Mouse (Mus musculus) myocyte (in vitro differentiated cells): ENCODE measurements around the gene Pcx. TPM values are rescaled to one million over a fixed set of nuclear protein-coding genes. Genes with fewer than 3 reads are reported as not detected.
A peak's percentile ranks its signal among the peaks of the same experiment; 100 is the strongest.

Experiments used
- H3K27me3 ChIP-seq: one replicate; pipeline ENCODE4 v1.6.1; 2011; ENCODE audit not compliant: control insufficient read depth, insufficient read depth, insufficient read length
- H3K36me3 ChIP-seq: one replicate; pipeline ENCODE4 v1.6.1; 2011; ENCODE audit not compliant: control insufficient read depth, insufficient read depth
- H3K4me2 ChIP-seq: one replicate; pipeline ENCODE4 v1.6.1; 2011; ENCODE audit warnings: low read depth, control low read depth
- H3K4me3 ChIP-seq: one replicate; pipeline ENCODE4 v1.5.1; 2011; ENCODE audit warnings: mild to moderate bottlenecking, control low read depth, moderate library complexity
- H3K79me2 ChIP-seq: one replicate; pipeline ENCODE4 v1.6.1; 2011; ENCODE audit not compliant: control insufficient read depth, insufficient read depth
- H3ac ChIP-seq: one replicate; pipeline ENCODE4 v1.6.1; 2011; ENCODE audit not compliant: control insufficient read depth, insufficient read length
- CEBPB ChIP-seq: IDR thresholded peaks from 2 replicates; pipeline ENCODE4 v1.6.1; 2011; ENCODE audit warnings: mild to moderate bottlenecking, moderate library complexity; ENCODE audit not compliant: poor library complexity, insufficient read depth, severe bottlenecking
- E2F4 ChIP-seq: IDR thresholded peaks from one replicate; pipeline ENCODE4 v1.6.1; 2011; ENCODE audit warnings: mild to moderate bottlenecking, control low read depth, moderate library complexity; ENCODE audit not compliant: insufficient read depth
- MAX ChIP-seq: IDR thresholded peaks from one replicate; pipeline ENCODE4 v1.6.1; 2011; ENCODE audit warnings: low read depth, mild to moderate bottlenecking, control low read depth
- MYOD1 ChIP-seq, 3 experiments: IDR thresholded peaks; one replicate each; pipeline ENCODE4 v1.6.1; 2011; ENCODE audit warnings: control low read depth in 2 of 3, low read depth in 2 of 3, mild to moderate bottlenecking in 2 of 3, moderate library complexity in 1 of 3; ENCODE audit not compliant: insufficient read length in 2 of 3, control insufficient read depth in 1 of 3
- MYOG ChIP-seq, 3 experiments: IDR thresholded peaks; one replicate each; pipeline ENCODE4 v1.6.1; 2011; ENCODE audit warnings: control low read depth in 2 of 3, low read depth in 2 of 3, mild to moderate bottlenecking in 2 of 3; ENCODE audit not compliant: insufficient read length in 2 of 3, control insufficient read depth in 1 of 3, insufficient read depth in 1 of 3
- POLR2A ChIP-seq: IDR thresholded peaks from one replicate; pipeline ENCODE4 v1.6.1; 2011; ENCODE audit warnings: low read depth, mild to moderate bottlenecking, control low read depth, moderate library complexity; ENCODE audit not compliant: insufficient read length
- POLR2AphosphoS2 ChIP-seq: IDR thresholded peaks from one replicate; pipeline ENCODE4 v1.6.1; 2011; ENCODE audit warnings: low read depth, control low read depth; ENCODE audit not compliant: insufficient read length
- REST ChIP-seq: IDR thresholded peaks from one replicate; pipeline ENCODE4 v1.6.1; 2011; ENCODE audit warnings: mild to moderate bottlenecking, control low read depth, moderate library complexity; ENCODE audit not compliant: insufficient read depth, insufficient read length
- SRF ChIP-seq: IDR thresholded peaks from one replicate; pipeline ENCODE4 v1.6.1; 2011; ENCODE audit warnings: low read depth; ENCODE audit not compliant: control insufficient read depth, insufficient read length
- TCF12 ChIP-seq: IDR thresholded peaks from one replicate; pipeline ENCODE4 v1.6.1; 2011; ENCODE audit warnings: mild to moderate bottlenecking, control low read depth; ENCODE audit not compliant: poor library complexity, insufficient read depth, severe bottlenecking
- TCF3 ChIP-seq: IDR thresholded peaks from one replicate; pipeline ENCODE4 v1.6.1; 2011; ENCODE audit warnings: low read depth, control low read depth; ENCODE audit not compliant: insufficient read length
- USF1 ChIP-seq: IDR thresholded peaks from one replicate; pipeline ENCODE4 v1.6.1; 2011; ENCODE audit warnings: low read depth, mild to moderate bottlenecking, control low read depth, moderate library complexity
- polyA plus RNA-seq: library from polyadenylated mRNA; unstranded; fragments of >200 nt; fragmentation: generic; extraction: Trizol; gene quantifications from one replicate; pipeline ENCODE4 v1.2.1, GENCODE M21; 2012; ENCODE audit warnings: missing spikeins

Pcx gene
- polyA plus RNA-seq, 1 experiment, result 16.3 TPM

DNA sequence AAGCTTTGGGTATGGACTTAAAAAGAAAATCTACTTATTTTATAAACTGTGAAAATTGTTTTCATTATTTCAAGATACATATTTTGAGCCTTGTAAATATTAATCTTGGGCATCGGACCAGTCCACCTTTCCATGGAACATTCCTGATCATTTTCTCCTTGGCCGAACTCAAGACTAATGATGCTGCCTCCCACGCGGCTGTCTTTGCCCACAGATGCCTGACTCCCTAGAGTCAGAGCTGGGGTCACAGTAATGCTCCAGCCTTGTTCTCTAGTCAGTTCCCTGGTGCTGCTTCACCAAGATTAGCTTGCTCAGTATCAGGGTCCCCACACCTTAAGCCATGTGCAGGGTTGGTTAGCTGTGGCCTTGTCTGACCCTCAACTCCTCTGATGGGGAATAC is 95.4 kb downstream of the Pcx start:
- TF ChIP-seq TCF3 (no peak), POLR2A (no peak), MYOD1 (IDR thresholded peaks at IDR 0.05; ENCODE audit: control insufficient read depth in 1 of 3, insufficient read length in 2 of 3, low read depth in 2 of 3) (no peak), TCF12 (no peak), MAX (no peak), REST (no peak), SRF (no peak), CEBPB (no peak), POLR2AphosphoS2 (no peak), MYOG (IDR thresholded peaks at IDR 0.05; ENCODE audit: control insufficient read depth in 1 of 3, insufficient read depth in 1 of 3, insufficient read length in 2 of 3, low read depth in 2 of 3) (no peak), E2F4 (no peak), USF1 (no peak)
- Histone ChIP-seq H3K4me3 (no peak overlapping the region), H3K36me3 (no peaks in the 10 kb centered on the region), H3K79me2 (no peaks in the 10 kb centered on the region), H3K27me3 (no peaks in the 10 kb centered on the region), H3ac (no peak overlapping the region), H3K4me2 (no peak overlapping the region)

DNA sequence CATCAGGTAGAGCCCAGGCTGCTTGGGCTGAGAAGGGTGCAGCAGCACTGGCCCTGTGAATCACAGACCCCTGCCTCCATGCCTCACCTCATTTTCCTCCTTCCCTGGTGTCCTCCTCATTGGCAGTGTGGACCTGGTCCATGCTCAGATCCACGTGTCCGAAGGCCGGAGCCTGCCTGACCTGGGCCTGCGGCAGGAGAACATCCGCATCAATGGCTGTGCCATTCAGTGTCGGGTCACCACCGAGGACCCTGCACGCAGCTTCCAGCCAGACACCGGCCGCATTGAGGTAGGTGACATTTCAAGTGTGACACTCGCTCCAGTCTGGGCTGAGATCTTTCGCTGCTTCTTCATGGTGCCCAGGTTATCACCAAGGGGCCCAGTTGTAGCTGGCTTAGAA is 97.1 kb downstream of the Pcx start:
- no peak for TF ChIP-seq MAX
- TF ChIP-seq POLR2AphosphoS2, result no peak
- no peak for TF ChIP-seq MYOG (IDR thresholded peaks at IDR 0.05; ENCODE audit: control insufficient read depth in 1 of 3, insufficient read depth in 1 of 3, insufficient read length in 2 of 3, low read depth in 2 of 3)
- TF ChIP-seq E2F4, result no peak
- H3K79me2 ChIP-seq, result no peaks in the 10 kb centered on the region
- no peaks in the 10 kb centered on the region for H3K27me3 ChIP-seq
- H3K36me3 ChIP-seq, result no peaks in the 10 kb centered on the region
- no peak overlapping the region for H3K4me3 ChIP-seq
- H3ac ChIP-seq, result no peak overlapping the region
- H3K4me2 ChIP-seq, result no peak overlapping the region

DNA sequence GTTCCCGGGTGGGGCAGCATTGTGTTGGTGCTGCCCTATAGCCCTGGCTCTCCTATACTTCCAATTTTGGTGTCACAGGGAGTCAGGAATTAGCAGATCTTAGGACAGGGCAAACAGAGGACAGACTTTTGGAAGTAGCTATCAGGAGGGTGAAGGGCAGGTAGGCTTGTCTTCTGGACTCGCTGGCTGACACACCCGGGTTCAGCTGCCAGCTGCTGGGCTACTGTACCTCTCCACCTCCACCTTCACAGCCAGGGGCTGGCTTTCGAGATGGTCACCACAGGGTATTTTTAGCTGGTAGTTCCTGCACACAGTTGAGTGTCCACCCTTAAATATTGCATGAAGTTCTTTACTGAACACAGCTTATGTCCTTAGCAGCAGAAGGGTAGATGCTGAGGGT is 98.2 kb downstream of the Pcx start:
- H3K4me3 ChIP-seq, result no peak overlapping the region
- H3K27me3 ChIP-seq, result no peaks in the 10 kb centered on the region
- H3ac ChIP-seq, result no peak overlapping the region
- H3K4me2 ChIP-seq, result no peak overlapping the region
- H3K79me2 ChIP-seq, result no peaks in the 10 kb centered on the region
- H3K36me3 ChIP-seq, result no peaks in the 10 kb centered on the region
- TF ChIP-seq SRF (no peak), TCF12 (no peak), REST (no peak), CEBPB (no peak), USF1 (no peak), POLR2AphosphoS2 (no peak), MYOG (IDR thresholded peaks at IDR 0.05; ENCODE audit: control insufficient read depth in 1 of 3, insufficient read depth in 1 of 3, insufficient read length in 2 of 3, low read depth in 2 of 3) (no peak), MYOD1 (IDR thresholded peaks at IDR 0.05; ENCODE audit: control insufficient read depth in 1 of 3, insufficient read length in 2 of 3, low read depth in 2 of 3) (no peak), POLR2A (no peak), MAX (no peak)

DNA sequence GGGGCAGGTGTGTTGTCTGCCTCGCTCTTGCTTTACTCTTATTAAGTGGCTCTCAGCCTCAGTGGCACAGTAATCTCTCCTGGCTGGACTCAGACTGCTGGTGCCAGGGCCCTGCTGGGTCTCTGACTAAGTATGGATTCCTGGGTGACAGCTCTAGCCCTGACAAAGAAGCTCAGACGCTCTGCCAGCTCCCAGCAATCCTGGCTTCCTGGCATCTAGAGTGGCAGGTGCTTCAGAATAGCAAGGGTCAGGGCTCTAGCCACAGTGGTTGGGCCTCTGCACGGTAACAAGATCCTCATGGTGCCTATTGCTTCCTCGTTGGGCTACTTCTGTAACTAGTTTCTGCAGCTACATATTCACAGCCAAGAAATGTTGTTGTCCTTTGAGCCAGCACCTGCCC is 99.8 kb downstream of the Pcx start:
- no peaks in the 10 kb centered on the region for H3K36me3 ChIP-seq
- no peak for TF ChIP-seq TCF12
- TF ChIP-seq MYOG (IDR thresholded peaks at IDR 0.05; ENCODE audit: control insufficient read depth in 1 of 3, insufficient read depth in 1 of 3, insufficient read length in 2 of 3, low read depth in 2 of 3), result peak in 1 of 3 experiments; percentile 40
- TF ChIP-seq CEBPB, result no peak
- no peak for TF ChIP-seq POLR2A
- no peak for TF ChIP-seq MAX
- no peak overlapping the region for H3ac ChIP-seq
- no peak overlapping the region for H3K4me2 ChIP-seq
- no peak overlapping the region for H3K4me3 ChIP-seq
- H3K79me2 ChIP-seq, result no peaks in the 10 kb centered on the region
- H3K27me3 ChIP-seq, result no peaks in the 10 kb centered on the region

DNA sequence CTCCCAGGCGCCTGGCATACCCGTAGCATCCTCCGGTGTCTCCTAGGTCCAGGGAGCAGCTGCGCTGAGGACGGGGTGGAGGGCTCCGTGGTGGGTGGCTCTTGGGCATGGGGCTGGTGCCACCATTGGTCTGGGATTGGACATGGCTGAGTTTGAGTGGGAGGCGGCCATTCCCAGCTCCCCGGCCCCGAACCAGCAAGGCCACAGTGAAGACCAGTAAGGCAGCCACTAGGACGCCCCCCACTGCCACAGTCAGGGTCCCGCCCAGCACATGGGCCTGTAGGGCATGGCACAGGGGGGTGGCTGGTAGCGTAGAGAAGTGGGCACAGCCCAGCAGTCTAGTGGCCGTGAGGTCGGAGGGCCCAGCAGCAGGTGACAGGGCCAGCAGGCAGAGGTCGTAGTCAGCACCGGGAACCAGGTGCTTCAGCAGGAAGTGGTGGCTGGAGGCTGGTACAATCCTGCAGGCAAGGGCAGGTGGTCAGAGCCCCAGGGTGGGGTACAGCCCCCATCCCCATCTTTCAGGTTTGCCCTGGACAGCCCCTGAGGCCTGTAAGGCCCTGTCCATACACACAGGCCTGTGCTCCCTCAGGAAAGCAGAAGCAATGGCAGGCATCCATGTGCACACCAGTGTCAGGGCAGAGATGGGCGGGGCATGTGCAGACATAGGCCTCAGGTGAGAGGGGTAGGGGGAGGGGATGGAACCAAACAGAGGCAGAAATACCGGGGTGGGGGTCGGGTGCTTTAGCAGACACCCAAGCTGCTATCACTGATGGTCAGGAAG is 102.1 kb downstream of the Pcx start:
- Histone ChIP-seq H3K4me3 (no peak overlapping the region), H3K36me3 (no peaks in the 10 kb centered on the region), H3ac (no peak overlapping the region), H3K4me2 (no peak overlapping the region), H3K79me2 (no peaks in the 10 kb centered on the region), H3K27me3 (no peaks in the 10 kb centered on the region)
- TF ChIP-seq POLR2AphosphoS2 (no peak), TCF12 (no peak), USF1 (no peak), MYOG (IDR thresholded peaks at IDR 0.05; ENCODE audit: control insufficient read depth in 1 of 3, insufficient read depth in 1 of 3, insufficient read length in 2 of 3, low read depth in 2 of 3) (peak in 1 of 3 experiments; percentile 7)
